Mouse (Mus musculus) ZHBTc4 (cell line): ENCODE results near the gene Braf.
A peak's percentile ranks its signal among the peaks of the same experiment; 100 is the strongest.

Source experiments
- DNase-seq: peaks from one replicate; pipeline ENCODE4 v3.0.0-alpha.2; 2011; ENCODE audit warnings: low read depth, low spot score

Gene Braf

GRCm38 (mm10) chr6:39556900-39557659, 168.2 kb downstream of the Braf start:
- DNase-seq: peak; percentile 75

GRCm38 (mm10) chr6:39555648-39555945, 169.7 kb downstream of the Braf start:
- DNase-seq: no peak

GRCm38 (mm10) chr6:39554888-39555647, 170.2 kb downstream of the Braf start:
- peak; percentile 71 for DNase-seq
